Mouse (Mus musculus) megakaryocyte, embryonic 14.5 days (primary cell): Measurements from ENCODE around the gene Usf2. TPM values are rescaled to one million over a fixed set of nuclear protein-coding genes. Genes with fewer than 3 reads are reported as not detected.

Experiments used
- H3K27me3 ChIP-seq: replicated peaks from 2 replicates; pipeline ENCODE3; 2012; ENCODE audit warnings: inconsistent platforms
- H3K36me3 ChIP-seq: replicated peaks from 2 replicates; pipeline ENCODE3; 2012; ENCODE audit warnings: low read length, inconsistent platforms, mixed read lengths
- H3K4me1 ChIP-seq: 2 replicates; pipeline ENCODE4 v1.6.1; 2012; ENCODE audit warnings: inconsistent platforms
- H3K4me3 ChIP-seq: replicated peaks from 2 replicates; pipeline ENCODE3; 2012; ENCODE audit warnings: moderate library complexity, mild to moderate bottlenecking, inconsistent platforms
- H3K9me3 ChIP-seq: 2 replicates; pipeline ENCODE4 v1.6.1; 2012; ENCODE audit warnings: inconsistent platforms
- FLI1 ChIP-seq: IDR thresholded peaks from 2 replicates; pipeline ENCODE4 v1.6.1; 2012; ENCODE audit warnings: low read length, inconsistent platforms, mixed read lengths
- GATA1 ChIP-seq: IDR thresholded peaks from 3 replicates; pipeline ENCODE4 v1.6.1; 2012; ENCODE audit warnings: mixed read lengths, low read length, inconsistent platforms, borderline replicate concordance
- polyA plus RNA-seq: library from polyadenylated mRNA; stranded (reverse); fragments of >175 nt; gene quantifications from 2 replicates; pipeline ENCODE4 v1.2.3, GENCODE M21; 2012; ENCODE audit warnings: low replicate concordance; ENCODE audit not compliant: insufficient read depth

Gene Usf2
- polyA plus RNA-seq, 1 experiment = 122 TPM

- H3K36me3 ChIP-seq = no peaks in the 10 kb centered on the region
- H3K4me1 ChIP-seq = peaks cover 23% of the 10 kb centered on the region
- peaks cover 22% of the 10 kb centered on the region for H3K27me3 ChIP-seq
- H3K9me3 ChIP-seq = peaks cover 2% of the 10 kb centered on the region; the same call in 1 of the 2 replicates
- no peak for TF ChIP-seq FLI1
- no peak for TF ChIP-seq GATA1
- H3K4me3 ChIP-seq = peak within 1 kb of the TSS; percentile 91
These were observed 17.1 kb upstream of the Usf2 start, which contains the start of gene Fam187b for GRCm38 (mm10) chr7:30973501-30974289. Fam187b (plus strand) TSS chr7:30973790.

- TF ChIP-seq FLI1 = no peak
- no peak for TF ChIP-seq GATA1
- no peaks in the 10 kb centered on the region for H3K9me3 ChIP-seq
- H3K36me3 ChIP-seq = no peaks in the 10 kb centered on the region
- peak within 1 kb of the TSS; percentile 91 for H3K4me3 ChIP-seq
- H3K4me1 ChIP-seq = peaks cover 23% of the 10 kb centered on the region
- peaks cover 22% of the 10 kb centered on the region for H3K27me3 ChIP-seq
These were observed 16.6 kb upstream of the Usf2 start, which contains the start of gene Lsr for GRCm38 (mm10) chr7:30973251-30973500. Lsr (minus strand) TSS chr7:30973464.

DNA sequence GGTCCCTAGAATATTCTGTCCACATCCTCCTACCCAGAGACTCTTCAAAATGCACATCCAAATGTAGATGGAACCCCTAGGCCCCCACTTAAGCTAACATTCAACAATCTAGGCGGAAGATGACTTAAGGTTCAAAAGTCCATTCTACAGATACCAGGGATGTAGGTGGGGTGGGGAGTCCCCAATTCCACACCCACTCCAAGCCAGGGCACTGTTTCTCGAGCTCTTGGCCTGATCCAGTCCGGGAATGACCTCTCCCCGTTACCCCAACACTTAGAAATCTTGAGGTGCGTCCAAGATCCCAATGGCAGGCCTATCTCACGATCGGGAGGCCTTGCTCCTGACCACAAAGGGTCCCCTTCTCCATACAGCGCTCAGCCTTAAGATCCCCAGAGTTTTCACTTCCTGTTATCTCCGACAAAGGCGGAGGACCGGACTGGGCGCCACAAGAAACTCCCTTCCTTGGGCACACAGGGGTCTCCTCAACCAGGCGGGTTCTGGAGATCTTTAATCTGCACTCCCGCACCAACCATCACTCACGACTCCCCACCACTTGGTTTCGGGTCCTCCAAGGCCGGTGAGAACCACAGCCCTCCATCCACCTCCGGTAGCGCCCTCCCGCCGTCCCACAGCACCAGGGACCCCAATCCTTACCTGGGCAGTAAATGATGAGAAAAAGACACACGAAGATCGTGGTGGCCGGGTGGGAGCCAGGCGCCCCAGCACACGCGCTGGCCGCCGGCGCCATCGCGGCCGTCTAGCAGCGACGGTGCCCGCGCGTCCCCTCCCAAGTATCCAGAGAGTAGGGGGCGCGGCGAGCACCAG, 16.0 kb upstream of the Usf2 start:
- peaks cover 23% of the 10 kb centered on the region for H3K27me3 ChIP-seq
- peaks cover 23% of the 10 kb centered on the region for H3K4me1 ChIP-seq
- no peaks in the 10 kb centered on the region for H3K9me3 ChIP-seq
- no peak for TF ChIP-seq GATA1
- no peak for TF ChIP-seq FLI1
- H3K4me3 ChIP-seq = no peak overlapping the region
- no peaks in the 10 kb centered on the region for H3K36me3 ChIP-seq

- Histone ChIP-seq H3K4me1 (peaks cover 23% of the 10 kb centered on the region), H3K9me3 (no peaks in the 10 kb centered on the region), H3K36me3 (no peaks in the 10 kb centered on the region), H3K27me3 (peaks cover 25% of the 10 kb centered on the region), H3K4me3 (peak overlapping the region; percentile 42)
- TF ChIP-seq GATA1 (no peak), FLI1 (no peak)
These were observed 15.3 kb upstream of the Usf2 start for GRCm38 (mm10) chr7:30971901-30972300.

DNA sequence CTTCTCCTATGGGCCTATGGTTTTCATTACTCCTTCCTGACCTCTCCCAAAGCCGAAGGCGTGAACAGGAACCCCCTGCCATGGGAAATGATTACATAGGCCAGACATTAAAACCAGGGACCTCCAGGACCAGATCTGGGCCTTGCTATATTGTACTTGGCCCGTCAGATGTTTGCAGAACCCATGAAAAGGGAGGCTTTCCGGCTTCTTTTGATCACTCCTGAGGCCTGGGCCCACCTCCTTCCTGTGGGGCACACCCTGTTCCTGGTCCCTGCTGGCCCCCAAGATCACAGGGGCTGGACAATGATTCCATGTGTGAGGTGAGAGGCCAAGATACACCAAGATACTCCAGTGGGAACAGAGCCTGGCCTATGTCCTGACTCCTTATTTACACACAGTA, 12.6 kb upstream of the Usf2 start:
- Histone ChIP-seq H3K4me1 (peaks cover 35% of the 10 kb centered on the region), H3K36me3 (no peaks in the 10 kb centered on the region), H3K9me3 (no peaks in the 10 kb centered on the region), H3K4me3 (no peak overlapping the region), H3K27me3 (peaks cover 28% of the 10 kb centered on the region)
- TF ChIP-seq GATA1 = no peak
- TF ChIP-seq FLI1 = no peak

GRCm38 (mm10) chr7:30968611-30969010, 12.0 kb upstream of the Usf2 start:
- no peak for TF ChIP-seq GATA1
- TF ChIP-seq FLI1 = no peak
- H3K36me3 ChIP-seq = no peaks in the 10 kb centered on the region
- no peak overlapping the region for H3K4me3 ChIP-seq
- H3K4me1 ChIP-seq = peaks cover 34% of the 10 kb centered on the region
- H3K9me3 ChIP-seq = no peaks in the 10 kb centered on the region
- H3K27me3 ChIP-seq = peaks cover 27% of the 10 kb centered on the region

GRCm38 (mm10) chr7:30966657-30967056, 10.1 kb upstream of the Usf2 start:
- H3K36me3 ChIP-seq = no peaks in the 10 kb centered on the region
- no peak for TF ChIP-seq GATA1
- TF ChIP-seq FLI1 = no peak
- H3K27me3 ChIP-seq = peaks cover 8% of the 10 kb centered on the region
- no peaks in the 10 kb centered on the region for H3K9me3 ChIP-seq
- H3K4me3 ChIP-seq = no peak overlapping the region
- peaks cover 38% of the 10 kb centered on the region for H3K4me1 ChIP-seq

GRCm38 (mm10) chr7:30965677-30966076, 9.1 kb upstream of the Usf2 start:
- no peaks in the 10 kb centered on the region for H3K36me3 ChIP-seq
- peaks cover 44% of the 10 kb centered on the region for H3K4me1 ChIP-seq
- H3K4me3 ChIP-seq = no peak overlapping the region
- peaks cover 5% of the 10 kb centered on the region for H3K27me3 ChIP-seq
- TF ChIP-seq GATA1 (no peak), FLI1 (no peak)
- H3K9me3 ChIP-seq = no peaks in the 10 kb centered on the region

- no peak overlapping the region for H3K4me3 ChIP-seq
- TF ChIP-seq FLI1 (no peak), GATA1 (no peak)
- peaks cover 5% of the 10 kb centered on the region for H3K27me3 ChIP-seq
- peaks cover 5% of the 10 kb centered on the region for H3K36me3 ChIP-seq
- H3K9me3 ChIP-seq = no peaks in the 10 kb centered on the region
- H3K4me1 ChIP-seq = peaks cover 46% of the 10 kb centered on the region
These were observed 7.8 kb upstream of the Usf2 start for GRCm38 (mm10) chr7:30964366-30964765.

DNA sequence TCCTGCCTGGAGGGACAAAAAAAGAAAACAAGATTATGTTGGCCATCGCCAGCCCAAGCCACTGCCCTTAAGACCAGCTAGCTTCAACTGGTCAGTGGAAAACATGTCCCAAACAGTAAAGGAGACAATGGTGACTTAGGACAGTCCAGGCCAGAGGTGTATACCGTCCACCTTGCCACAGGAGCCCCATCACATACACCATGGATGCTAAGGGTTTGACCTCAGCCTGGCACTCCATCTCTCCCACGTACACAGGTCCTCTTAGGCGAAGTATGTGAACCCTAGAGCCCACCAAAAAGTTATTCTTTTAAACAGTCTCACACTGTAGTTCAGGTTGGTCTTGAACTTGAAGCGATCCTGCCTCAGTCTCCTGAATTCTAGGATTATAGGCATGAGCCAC, 6.3 kb upstream of the Usf2 start:
- Histone ChIP-seq H3K36me3 (peaks cover 20% of the 10 kb centered on the region), H3K4me1 (peaks cover 61% of the 10 kb centered on the region), H3K9me3 (no peaks in the 10 kb centered on the region), H3K27me3 (peaks cover 5% of the 10 kb centered on the region), H3K4me3 (no peak overlapping the region)
- no peak for TF ChIP-seq GATA1
- TF ChIP-seq FLI1 = no peak
